Mouse (Mus musculus) cerebellum, adult 11-12 months (tissue): ENCODE measurements around the gene Lrrc29.

Experiments
- DNase-seq: peaks from one replicate; pipeline ENCODE4 v3.0.0; 2022

The Lrrc29 gene

DNA sequence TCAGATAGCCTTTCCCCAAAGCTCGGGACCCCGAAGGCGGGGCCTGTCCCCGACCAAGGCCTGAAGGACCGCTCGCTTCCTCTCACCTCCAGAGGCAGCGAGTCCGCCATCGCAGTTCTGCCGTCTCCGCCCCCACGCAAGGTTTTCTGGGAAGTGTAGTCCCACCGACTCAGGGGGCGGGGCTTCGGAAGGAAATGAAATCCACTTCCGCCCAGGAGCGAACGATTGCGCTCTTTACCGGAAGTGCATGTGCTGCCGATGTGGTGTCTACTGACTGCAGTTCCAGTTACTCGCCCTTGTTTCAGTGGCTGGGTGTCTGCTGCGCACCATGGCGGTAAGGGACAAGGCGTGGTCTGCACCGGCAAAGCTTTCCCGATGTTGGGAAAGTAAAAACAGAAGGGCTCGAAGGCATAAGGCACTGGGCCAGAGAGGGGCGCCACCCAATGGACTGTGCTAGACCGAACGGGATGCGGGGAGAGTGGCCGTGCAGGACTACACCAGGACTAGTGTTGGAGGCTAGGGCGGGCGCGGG lies at the start of gene Lrrc29, which contains the start of gene Tmem208:
Lrrc29 (minus strand) TSS at position 138 of the 532 bp plus-strand sequence.
Tmem208 (plus strand) TSS at position 214 of the 532 bp plus-strand sequence.
- peak; percentile 97 for DNase-seq

DNA sequence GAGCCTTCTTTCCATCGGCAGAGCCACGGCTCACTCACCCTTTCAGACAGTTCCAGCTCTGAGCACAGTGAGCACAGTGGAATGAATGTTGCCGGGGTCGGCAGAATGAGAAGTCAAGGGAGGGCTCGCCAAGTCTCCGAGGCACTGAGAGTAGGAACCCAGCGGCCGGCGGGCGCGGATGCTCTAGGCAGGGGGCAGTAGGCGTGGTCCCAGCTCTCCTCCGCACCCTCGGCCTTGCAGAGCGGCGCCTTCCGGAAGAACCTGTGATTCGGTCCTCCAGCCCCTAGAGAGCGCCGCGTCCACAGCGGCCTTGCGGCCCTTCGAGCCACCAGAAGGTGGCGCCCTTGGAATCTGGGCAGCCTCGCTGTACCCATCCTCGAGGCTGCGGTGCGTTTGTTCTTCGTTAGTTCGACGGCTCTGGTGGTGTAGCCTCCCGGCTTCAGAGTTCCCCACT lies 48.5 kb upstream of the Lrrc29 start:
- DNase-seq: no peak

DNA sequence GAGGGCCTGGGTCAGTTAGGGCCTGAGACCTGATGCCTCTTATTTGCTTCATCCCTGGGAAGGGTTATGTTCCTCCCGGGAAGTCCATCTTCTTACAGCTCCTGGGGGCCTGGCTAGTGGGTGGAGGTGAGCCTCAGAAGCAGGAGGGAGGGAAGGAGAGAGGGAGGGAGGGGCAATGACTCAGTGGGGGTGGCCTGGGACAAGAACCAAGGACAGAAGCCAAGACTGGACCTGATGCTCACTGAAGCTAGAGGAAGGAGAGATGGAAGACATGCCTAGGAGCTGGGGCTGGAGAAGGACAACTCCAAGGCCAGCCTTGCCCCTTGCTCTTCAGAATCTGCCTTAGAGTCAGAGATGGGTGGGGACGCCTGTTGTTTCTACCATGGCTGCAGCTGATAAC lies 47.0 kb upstream of the Lrrc29 start, which contains the start of gene Plekhg4:
Plekhg4 (plus strand) TSS at position 243 of the 400 bp plus-strand sequence.
- DNase-seq: no peak

DNA sequence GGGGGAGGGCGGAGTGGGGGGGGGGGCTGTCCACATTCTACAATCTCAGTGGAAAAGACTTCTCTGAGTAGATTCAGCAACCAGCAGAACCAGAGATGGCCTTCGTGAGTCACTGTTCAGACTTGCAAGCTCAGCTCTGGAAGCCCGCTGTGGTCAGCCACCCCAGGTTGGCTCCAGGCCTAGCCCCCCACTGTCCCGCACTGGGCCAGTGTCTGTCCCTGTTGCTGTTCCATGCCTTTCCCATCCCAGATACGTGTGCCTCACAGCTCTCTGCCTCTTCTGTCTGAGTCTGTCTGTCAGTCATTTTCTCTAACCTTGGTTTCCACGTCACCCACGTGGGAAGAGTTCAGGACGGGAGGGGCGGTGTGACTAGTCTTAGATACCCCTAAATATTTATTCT lies 46.4 kb upstream of the Lrrc29 start:
- peak; percentile 52 for DNase-seq

DNA sequence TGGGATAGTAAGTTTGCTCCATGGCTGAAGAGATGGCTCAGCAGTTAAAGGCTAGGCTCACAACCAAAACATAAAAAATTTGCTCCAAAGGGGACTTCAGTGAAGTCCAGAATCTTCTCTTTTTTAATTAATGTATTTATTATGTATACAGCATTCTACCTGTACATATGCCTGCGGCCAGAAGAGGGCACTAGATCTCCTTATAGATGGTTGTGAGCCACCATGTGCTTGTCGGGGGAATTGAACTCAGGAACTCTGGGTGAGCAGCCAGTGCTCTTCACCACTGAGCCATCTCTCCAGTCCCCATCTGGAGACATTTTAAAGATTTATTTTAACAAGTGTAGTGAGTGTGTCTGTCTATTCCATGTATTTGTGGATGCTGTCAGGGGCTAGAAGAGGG lies 41.0 kb upstream of the Lrrc29 start:
- DNase-seq: no peak

DNA sequence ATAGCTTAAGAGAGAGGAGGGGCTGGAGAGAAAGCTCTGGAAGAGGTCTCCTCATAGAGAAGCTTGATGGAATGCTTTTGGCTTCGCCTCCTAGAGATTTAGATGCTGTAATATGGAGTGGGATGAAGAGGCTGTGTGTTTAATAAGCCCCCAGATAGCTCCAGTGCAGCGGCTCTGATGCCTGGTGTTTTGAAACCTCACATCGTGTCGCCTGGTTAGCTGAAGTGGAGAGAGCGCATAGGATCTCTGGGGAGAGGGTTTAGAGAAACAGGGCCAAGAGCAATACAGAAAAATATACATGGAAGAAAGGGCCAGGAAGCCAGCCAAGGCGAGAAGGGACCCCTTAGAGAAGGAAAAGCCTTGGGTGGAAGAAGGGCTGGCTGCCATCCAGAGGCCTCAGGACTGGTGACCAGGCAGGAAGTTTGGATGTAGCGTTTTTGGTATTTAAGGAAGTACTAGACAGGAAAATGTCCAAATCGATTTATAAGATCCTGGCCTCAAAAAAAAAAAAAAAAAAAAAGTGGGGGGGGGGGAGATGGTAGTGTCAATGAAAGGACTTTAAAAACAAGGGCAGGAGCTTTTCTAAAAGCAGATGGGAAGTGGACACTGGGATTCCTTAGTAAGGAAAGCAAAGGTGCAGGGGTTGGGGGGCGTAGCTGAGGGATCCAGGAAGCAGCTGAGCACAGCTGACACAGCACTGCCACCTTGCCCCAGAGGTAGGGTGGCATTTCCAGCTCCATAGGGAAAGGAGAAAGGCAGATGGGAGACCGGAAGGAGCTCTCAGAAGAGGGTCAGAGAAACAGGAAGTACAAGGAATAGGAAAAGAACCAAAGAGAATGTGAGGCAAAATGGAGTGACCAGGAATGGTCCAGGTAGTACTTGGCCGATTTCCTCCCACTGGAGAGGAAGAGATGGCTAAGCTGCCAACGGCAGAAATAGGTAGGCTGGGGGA lies 35.9 kb upstream of the Lrrc29 start:
- no peak for DNase-seq

DNA sequence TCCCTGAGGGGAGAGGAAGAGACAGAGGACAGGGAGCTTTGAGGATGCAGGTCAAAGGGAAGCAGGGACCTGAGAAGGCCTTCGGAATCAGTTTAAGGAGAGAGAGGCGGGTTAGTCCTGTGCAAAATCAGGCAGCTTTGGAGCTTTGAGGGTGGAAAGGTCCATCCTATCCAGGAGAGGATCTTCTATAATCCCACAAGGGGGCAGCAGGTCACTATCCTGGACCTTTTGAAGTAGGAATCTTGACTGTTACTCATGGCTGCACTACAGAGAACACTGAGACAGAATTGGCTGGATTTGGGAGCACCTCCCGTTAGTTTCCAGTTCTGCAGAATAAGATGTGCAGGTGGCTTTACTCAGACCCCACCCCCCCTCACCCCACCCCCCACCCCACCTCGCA lies 33.6 kb upstream of the Lrrc29 start:
- no peak for DNase-seq

DNA sequence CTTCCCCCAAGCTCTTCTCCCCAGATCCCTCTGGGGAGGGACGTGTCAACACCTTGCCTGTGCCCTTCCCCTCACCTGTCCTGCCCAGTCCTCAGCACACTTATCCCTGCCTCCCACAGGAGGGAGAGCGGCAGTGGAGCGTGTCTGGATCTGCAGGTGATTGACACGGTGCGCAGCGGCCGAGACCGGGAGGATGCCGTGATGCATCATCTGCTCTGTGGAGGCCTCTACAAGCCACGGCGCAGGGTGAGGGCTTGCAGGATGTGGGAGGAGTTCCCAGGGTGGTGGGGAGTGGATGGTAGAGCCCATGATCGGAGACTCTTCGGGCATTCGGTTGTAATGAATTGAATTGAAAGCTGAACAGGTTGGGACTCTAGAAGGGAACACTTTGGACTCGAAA lies 33.1 kb upstream of the Lrrc29 start:
- DNase-seq: no peak

DNA sequence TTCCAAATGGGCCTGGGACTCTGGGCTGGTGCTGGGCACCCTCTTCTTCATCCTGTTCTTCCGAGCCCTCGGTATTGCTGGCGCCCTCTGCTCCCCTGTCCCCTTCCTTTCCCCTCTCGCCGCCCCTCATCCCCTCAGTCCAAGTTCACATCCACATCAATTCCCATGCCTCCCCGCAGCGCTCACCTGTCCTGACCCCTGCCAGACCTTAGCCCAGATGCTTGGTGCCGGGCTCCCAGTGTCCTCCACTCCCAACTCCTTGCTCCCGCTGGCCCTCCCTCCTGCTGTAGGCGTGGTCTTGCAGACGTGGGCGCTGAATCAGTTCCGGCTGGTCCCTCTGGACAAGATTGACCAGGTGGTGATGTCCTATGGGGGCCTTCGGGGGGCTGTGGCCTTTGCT lies 30.6 kb upstream of the Lrrc29 start:
- DNase-seq: peak; percentile 26

DNA sequence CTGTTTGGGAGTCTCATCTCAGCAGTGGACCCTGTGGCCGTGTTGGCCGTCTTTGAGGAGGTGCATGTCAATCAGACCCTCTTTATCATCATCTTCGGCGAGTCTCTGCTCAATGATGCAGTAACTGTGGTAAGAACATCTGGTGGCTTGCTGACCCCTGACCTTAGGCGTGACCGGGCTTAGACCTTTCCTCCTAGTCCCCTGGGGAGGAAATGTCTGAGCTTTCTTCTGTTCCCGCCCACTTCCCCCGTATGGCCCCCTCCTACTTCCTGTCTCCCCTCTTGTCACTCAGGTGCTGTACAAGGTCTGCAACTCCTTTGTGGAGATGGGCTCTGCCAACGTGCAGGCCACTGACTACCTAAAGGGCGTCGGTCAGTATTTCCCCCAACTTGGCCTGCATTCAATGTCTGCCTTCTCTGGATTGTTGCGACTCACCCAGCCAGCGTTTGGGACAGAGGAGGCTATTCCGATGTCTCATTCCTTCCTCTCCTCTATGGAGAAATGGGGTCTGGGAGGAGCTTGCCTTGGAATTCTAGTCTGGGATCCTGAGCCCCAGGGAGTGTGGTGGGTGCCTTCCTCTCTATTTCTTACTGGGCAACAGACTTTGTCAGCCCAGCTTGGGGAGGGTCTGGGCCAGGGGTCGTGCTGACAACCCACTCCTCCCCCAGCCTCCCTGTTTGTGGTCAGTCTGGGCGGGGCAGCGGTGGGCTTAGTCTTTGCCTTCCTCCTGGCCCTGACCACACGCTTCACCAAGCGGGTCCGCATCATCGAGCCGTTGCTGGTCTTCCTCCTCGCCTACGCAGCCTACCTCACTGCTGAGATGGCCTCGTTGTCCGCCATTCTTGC lies 29.3 kb upstream of the Lrrc29 start:
- DNase-seq: peak; percentile 17

DNA sequence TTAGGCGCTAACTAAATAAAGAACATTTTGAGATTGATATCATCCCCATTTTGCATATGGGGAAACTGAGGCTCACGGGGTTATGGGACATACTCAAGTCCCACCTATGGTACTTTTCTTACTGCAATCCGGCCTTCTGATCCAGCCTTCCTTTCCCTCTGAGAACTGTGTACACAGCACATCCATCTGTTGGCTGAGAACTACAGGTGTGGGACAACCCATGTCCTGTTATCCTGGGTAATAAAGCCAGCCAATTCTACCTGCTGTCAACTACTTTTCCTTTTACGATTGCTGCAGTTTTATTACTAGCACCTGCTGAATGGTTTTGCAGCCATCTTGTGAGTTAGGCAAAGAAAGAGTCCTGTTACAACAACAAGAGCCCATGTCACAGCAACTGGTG lies 28.5 kb upstream of the Lrrc29 start:
- DNase-seq: no peak

DNA sequence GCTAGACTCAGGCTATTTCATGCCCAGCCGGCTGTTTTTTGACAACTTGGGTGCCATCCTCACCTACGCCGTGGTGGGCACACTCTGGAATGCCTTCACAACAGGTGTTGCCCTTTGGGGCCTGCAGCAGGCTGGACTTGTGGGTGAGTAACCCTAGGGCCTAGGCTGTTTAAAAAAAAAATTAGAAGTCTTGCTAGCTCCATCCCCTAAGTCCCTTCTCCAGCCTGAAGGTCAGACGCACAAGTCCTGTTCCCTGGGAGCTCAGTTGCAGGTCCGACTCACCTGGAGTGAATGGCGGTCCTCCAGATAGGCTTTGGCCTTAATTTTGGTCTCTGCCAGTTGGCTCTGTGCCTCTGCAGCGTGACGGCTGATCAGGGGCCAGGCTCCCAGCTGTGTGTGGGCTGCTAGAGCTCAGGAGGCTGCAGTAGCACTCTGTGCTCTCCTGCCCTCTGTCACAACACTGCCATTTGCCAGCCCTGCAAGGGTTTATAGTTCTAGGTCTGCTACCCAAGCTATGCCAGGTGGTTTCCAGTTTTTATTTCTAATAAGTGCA lies 27.6 kb upstream of the Lrrc29 start:
- peak; percentile 79 for DNase-seq

DNA sequence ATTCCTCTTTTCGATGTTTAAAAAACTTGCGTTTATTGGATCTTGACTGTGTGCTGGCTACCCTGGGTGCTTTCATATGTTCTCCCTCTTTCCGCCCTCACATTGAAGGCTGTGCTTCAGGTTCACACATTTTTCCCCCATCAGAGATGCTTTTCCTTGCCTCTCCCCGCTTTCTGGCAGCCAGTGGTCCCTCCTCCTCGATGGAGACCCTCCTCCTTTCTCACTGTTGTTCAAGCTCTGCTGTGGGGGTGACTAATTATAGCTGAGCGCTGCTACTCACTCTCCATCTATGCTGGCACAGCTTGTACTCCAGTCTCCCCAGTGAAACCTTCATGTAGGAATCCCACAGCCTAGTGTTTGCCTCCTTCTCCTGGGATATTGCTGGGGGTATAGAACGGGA lies 24.1 kb upstream of the Lrrc29 start:
- peak; percentile 41 for DNase-seq

DNA sequence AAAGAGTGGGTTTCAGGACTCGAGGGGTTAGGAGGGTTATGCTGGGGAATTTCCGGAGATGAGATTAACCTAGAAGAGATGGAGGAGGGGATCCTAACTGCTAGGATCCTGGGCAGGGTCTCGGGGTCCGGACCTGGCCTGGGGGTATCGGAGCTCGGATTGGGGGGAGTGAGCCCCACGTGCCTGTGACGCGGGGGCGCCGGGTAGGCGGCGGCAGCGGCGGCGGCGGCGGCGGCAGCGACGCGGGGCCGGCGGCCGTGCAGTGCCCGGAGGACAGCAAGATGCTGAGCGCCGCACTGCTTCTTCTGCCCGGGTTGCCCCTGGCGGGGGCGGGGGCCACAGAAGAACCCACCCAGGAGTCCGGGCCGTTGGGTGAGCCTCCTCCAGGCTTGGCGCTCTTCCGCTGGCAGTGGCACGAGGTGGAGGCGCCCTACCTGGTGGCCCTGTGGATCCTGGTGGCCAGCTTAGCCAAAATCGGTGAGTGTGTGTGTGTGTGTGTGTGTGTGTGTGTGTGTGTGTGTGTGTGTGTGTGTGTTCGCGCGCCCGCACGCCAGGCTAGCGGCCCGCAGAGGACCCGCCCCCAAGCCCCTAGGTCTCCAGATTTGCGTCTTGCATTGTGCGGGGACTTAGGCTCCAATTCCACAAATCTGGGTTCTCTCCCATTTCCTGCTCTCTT lies 23.2 kb upstream of the Lrrc29 start:
- peak; percentile 74 for DNase-seq

DNA sequence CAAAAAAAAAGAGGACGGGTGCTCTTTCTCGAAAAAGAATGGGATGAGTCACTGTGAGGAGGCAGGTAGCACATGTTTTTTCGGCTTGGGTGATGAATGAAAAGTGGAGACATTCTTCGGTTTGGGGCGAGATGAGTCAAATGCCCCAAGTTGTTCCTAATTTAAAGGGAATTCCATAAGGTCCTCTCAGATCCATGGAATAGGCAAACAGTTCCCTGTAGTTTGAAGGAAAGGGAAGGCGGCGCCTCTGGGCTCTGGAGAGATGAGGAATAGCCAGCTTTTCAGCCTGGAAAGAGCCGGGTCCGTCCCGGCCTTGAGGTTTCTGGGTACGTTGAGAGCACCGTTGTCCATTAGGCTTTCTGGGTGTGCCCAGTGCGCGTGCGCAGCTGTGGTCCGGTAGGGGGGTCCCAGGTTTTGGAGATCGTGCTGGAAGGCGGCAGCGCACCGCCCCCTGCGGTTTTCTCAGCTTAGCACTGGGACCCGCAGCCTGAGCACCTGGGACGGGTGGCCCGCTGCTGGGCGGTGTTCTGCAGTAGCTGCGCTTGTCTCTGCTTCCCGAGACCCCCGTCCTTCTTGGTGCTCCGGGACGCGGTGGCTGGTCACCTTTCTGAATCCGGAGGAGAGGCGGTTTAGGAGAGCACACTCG lies 22.5 kb upstream of the Lrrc29 start, which contains the start of gene Slc9a5:
Slc9a5 (plus strand) TSS at position 394 of the 646 bp plus-strand sequence.
- peak; percentile 81 for DNase-seq

DNA sequence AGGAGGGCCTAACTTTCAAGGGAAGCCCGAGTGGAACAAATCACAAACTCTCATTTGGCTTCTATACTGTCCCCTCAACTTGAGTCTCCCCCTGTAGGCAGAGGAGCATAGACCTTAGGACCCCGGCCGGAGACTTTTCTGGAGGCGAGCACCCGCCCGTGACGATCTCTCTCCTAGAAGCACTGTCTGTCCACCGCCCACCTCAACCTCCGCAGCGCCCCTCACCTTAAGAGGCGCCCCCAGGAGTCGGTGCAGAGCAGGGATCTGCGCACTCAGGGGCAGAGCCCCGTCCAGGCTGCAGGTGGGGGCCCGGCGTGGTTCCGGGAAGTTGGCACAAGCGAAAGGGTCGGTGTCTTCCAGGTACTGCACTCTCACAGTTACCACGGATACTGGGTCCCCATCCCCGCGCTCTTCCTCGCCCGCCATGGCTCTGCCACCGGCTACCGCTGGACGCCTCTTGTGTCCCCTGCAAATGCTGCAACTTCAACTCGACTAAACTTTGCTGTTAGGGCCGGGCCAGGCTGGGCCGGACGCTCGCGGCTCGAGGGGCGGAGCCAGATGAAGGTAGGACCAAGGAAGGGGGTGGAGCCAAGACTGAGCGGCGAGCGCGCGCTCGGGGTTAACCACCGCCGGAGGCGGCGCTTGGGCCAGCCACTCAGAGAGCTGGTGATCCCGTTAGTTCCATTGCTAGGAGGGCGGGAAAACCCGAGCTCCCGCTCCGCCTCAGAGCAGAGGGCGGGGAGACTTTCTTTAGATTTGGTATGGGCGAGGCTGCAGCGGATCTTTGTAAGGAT lies 21.5 kb upstream of the Lrrc29 start, which contains the start of gene Fhod1:
Fhod1 (minus strand) TSS at position 526 of the 794 bp plus-strand sequence.
- DNase-seq: peak; percentile 95

DNA sequence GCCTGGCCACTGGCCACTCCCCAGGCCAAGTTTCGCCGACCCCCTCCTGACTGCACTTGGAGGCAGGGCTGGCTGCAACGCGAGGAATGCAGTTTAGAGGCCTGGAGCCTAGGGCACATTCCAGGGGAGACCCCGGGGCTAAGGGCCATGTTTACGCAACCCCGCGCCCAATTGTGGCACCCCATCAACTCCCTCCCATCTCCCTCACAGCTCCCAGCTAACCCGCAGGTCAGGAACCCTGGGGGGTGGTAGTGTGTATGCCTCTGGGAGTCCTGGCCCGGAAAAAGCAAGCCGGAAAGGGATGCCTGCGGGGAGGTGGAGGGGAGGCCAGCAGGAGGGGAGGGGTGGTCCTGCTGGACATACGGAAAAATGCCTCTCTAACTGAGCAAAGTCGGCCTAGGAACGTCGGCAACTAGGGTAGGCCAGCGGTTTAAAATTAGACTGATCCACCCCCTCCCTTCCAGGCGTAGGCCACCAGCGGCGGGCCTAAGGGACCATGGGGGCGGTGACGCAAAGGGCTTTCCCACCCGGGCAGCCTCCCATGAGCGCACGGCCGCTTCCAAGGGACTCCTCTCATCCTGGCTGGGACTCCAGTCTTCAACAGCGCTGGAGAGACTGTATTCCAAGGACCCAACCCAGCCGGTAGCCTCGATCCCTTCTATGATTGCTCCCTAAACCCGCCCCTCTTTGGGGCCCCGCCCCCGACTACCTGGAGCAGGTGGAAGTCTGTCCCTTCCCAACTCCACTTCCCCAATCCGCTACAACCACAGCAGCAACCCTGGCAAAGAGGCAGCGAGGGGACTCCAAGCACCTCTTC lies 20.7 kb upstream of the Lrrc29 start:
- DNase-seq: peak; percentile 72

DNA sequence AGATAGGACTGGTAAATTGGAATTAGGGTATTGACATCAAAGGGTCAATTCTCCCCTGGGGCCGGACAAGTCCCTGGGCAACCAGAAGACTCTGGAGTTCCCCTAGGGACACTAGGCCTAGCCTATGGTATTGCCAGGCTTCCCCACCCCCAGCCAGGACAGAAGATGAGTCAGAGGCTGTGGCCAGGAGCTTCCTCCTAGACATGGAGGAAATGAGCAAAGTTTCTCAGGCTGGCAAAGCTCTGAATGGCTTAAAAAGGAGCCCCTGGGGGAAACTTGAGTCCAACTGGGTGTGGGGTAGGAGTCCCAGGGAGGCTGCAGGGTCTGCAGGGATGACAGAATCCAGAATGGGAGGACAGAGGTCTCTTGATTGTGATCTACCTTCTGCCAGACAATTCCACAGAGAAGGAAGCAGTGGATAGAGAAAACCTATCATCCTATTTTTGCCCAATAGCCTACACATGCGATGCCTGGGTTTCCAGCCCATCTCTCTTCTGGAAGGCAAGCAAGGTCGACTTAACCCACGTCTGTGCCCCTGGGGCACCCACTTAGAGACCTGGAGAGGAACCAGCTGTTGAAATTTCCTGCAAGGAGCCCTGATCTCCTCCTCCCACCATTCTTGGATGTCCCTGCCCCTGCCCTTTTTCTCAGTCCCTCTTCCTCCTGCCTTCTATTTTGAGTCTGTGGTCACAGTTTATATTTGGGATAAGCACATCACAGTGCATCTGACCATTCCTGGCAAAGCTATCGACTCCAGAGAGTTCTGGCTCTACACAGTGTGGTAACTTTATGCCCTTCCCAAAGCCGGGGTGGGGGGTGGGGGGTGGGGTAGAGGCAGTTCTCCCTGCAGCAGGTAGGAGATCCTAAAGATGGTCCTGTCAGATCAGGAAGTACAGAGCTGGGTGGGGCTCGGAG lies 19.2 kb upstream of the Lrrc29 start:
- no peak for DNase-seq
